Mouse (Mus musculus) gastrocnemius, adult 2 months (tissue): ENCODE results near the gene Prkag1. TPM values are rescaled to one million over a fixed set of nuclear protein-coding genes. Genes with fewer than 3 reads are reported as not detected.

Experiments used
- DNase-seq: peaks from one replicate; pipeline ENCODE4 v3.0.0; 2022
- H3K27ac ChIP-seq: fragments of 200-600 bp; 2 replicates; pipeline ENCODE4 v1.8.1; 2022; ENCODE audit warnings: mild to moderate bottlenecking
- H3K4me3 ChIP-seq: fragments of 200-600 bp; 2 replicates; pipeline ENCODE4 v1.8.1; 2022; ENCODE audit warnings: mild to moderate bottlenecking, moderate library complexity
- CTCF ChIP-seq: fragments of 200-600 bp; IDR thresholded peaks from 2 replicates; pipeline ENCODE4 v1.8.1; 2022; ENCODE audit warnings: antibody characterized with exemption, mild to moderate bottlenecking, moderate library complexity
- intact Hi-C: fragments of 180-260 bp; cut with DNase I; formaldehyde crosslinking; loops from one replicate; pipeline ENCODE4 v1.15.1; 2025
- total RNA-seq, 2 experiments: library from RNA; stranded (reverse); gene quantifications; 2 replicates each; pipeline ENCODE4 v1.2.3; 2021

Gene Prkag1
- total RNA-seq, 2 experiments from 2014 or later: 49.0 to 59.5 TPM

GRCm38 (mm10) chr15:98778806-98779205 is 52.5 kb downstream of the Prkag1 start:
- Histone ChIP-seq H3K27ac (no peak overlapping the region), H3K4me3 (no peak overlapping the region)
- intact Hi-C loops: no loop called here
- no peak for TF ChIP-seq CTCF
- DNase-seq: no peak

DNA sequence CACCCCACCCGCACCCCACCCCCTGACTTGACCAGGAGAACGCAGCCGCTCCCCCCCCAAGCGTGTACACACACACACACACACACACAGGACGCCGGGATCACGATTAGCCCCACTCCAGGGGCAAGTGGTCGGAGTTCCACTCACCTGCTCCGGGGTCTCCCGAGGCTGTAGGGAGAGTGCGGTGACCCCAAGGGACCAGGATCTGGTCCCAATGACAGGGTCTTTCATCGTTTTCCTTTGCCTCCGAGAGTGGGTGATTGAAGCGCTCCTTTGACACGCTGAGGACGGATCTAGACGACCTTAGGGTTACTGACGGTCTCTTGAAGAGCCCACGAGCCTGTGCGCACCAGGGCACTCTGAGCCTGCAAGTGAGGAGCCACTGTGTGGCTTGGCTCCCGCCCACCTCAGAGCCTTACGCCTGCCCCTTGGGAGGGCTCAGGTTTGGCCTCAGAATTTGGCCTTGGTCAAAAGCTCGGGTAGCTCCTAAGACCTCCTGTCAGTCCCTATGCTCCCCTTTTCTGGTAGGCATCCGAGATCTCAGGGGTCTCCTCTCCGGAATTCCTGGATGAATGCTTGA is 53.0 kb downstream of the Prkag1 start:
- H3K27ac ChIP-seq: no peak overlapping the region
- DNase-seq: no peak
- no peak for TF ChIP-seq CTCF
- intact Hi-C loops: no loop called here
- H3K4me3 ChIP-seq: peak overlapping the region; percentile 65

- Histone ChIP-seq H3K27ac (peak within 1 kb of the TSS; percentile 59), H3K4me3 (peak within 1 kb of the TSS; percentile 65)
- intact Hi-C loops: no loop called here
- TF ChIP-seq CTCF: no peak
- DNase-seq: peak; percentile 48
Observed at GRCm38 (mm10) chr15:98777762-98778161, 53.6 kb downstream of the Prkag1 start, which contains the start of gene Wnt10b. TSS of gene Wnt10b (minus strand) at chr15:98778150.

DNA sequence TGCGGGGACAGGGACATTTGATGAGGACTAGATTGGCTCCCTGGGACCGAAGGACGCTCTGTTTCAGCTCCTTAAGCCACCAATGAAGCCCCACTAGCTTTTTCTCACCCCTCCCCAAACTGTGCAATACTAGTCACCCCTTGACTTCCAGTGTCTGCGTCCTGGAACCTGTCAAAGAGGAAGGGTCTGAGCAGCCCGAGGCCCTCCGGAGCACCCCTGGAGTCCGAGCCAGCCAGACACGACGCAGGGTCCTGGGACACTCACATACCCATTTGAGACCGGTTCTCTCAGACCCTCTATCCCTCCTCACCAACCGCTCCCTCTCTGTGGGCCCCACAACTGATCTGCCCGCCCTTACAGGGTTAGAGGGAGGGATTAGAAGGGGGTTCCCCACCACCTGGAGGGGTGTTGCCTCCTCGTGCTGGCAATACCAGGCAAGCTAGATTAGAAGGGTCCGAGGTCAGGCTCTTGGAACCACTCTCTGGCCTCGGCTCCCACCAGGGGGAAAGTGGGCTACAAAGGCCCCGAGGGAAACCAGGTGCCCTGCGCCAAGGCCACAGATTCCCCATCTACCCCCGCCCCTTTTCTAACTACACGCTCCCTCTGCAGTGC is 54.2 kb downstream of the Prkag1 start:
- intact Hi-C loops: no loop called here
- TF ChIP-seq CTCF: no peak
- DNase-seq: no peak
- Histone ChIP-seq H3K4me3 (peak overlapping the region; percentile 65), H3K27ac (0 out of 2 replicates have a peak overlapping the region, but pooled peaks have one; percentile 3)

GRCm38 (mm10) chr15:98776280-98777004 is 54.9 kb downstream of the Prkag1 start:
- intact Hi-C loops: no loop called here
- TF ChIP-seq CTCF: peak; percentile 16; the same call in 1 of the 2 replicates
- H3K27ac ChIP-seq: 0 out of 2 replicates have a peak overlapping the region, but pooled peaks have one; percentile 6
- peak overlapping the region; percentile 65 for H3K4me3 ChIP-seq
- peak; percentile 57 for DNase-seq

DNA sequence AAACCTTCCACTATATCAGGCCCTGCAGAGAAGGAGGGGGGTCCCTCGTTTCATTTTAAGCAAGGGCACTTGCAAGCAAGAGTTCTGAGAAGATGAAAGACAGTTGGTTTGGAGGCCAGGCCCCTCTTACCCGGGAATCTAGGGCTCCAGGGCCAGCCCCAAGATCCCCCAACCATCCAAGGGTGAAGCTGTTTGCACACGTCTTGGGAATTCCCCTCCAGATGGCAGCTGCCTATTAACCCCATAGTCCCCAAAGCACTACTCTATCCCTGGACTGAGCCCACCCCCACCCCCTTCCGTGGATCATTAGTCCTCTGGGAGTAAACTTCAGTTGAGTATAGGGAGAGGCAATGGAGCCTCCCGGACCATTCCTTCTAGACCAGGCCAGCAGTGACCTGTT is 55.8 kb downstream of the Prkag1 start:
- H3K4me3 ChIP-seq: no peak overlapping the region
- no peak for DNase-seq
- intact Hi-C loops: no loop called here
- no peak for TF ChIP-seq CTCF
- no peak overlapping the region for H3K27ac ChIP-seq

DNA sequence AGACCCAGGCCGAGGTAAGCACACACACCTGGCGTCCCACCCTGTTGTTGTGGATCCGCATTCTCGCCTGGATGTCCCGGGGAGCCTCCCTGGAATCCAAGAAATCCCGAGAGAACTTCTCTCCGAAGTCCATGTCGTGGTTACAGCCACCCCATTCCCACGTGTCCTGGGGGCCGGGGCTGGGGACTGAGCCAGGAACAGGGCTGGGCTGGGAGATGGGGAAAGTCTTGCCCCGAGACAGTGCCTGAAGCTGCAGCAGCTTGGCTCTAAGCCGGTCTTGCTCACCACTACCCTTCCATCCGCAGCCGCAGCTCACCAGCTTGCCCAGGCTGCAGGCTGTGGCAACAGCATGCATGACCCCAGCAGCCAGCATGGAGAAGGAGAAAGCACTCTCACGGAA is 57.2 kb downstream of the Prkag1 start:
- H3K4me3 ChIP-seq: no peak overlapping the region
- H3K27ac ChIP-seq: no peak overlapping the region
- no peak for TF ChIP-seq CTCF
- no peak for DNase-seq
- intact Hi-C loops: no loop called here

DNA sequence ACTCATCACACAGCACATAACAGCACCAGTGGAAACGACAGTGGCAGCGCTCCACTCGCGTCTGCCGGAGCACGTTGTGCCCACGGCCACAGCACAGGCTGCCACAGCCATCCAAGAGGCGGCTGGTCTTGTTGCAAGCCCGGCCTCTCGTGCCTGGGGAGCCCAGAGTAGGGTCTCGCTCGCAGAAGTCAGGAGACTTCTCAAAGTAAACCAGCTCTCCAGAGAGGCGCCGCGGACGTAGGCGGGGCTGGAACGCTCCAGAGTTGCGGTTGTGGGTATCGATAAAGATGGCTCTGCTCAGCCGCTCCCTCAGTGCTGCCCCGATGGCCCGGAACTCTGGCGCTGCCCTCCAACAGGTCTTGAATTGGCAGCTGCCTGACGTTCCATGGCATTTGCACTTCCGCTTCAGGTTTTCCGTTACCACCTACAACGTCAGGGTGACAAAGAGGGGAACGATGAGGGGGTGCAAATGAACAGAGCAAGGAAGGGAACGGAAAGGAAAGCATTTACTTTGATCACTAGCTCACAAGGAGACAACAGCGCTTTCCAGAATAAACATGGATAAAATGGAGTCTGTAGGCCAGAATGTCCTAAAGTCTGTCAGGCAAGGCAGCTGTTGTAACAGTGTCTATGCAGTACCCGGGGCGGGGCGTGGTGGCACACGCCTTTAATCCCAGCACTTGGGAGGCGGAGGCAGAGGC is 58.7 kb downstream of the Prkag1 start:
- peak overlapping the region; percentile 62 for H3K4me3 ChIP-seq
- intact Hi-C loops: no loop called here
- no peak for TF ChIP-seq CTCF
- no peak for DNase-seq
- H3K27ac ChIP-seq: no peak overlapping the region

DNA sequence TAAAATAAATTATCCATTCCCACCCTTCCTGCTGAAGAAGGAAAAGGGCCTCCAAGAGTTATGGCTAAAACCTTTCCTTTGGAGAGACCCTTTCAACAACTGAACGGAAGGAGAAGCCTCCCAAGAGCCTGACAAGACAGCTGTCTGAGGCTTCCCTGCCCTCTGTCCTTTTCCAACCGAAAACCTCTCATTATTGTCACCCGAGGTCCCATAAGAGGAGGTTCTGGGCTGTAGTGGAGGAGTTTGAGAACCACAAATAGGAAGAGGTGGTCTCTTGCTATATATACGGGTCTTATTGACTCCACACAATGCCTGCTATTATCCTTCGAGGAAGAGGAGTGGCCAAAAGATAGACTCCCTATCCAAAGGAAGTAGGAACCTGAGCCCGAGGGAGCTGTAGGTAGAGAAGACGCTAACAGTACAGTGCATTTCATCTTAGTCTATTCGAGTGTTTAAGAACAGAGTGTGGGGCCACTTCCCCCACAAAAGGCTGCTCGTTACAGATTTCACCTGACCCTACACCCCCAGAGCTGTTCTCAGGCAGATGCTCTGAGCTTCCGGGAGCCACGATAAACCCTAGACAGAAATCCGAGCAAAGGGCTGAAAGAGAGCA is 59.4 kb downstream of the Prkag1 start:
- no peak for TF ChIP-seq CTCF
- DNase-seq: no peak
- intact Hi-C loops: no loop called here
- Histone ChIP-seq H3K4me3 (peak overlapping the region; percentile 62), H3K27ac (no peak overlapping the region)

DNA sequence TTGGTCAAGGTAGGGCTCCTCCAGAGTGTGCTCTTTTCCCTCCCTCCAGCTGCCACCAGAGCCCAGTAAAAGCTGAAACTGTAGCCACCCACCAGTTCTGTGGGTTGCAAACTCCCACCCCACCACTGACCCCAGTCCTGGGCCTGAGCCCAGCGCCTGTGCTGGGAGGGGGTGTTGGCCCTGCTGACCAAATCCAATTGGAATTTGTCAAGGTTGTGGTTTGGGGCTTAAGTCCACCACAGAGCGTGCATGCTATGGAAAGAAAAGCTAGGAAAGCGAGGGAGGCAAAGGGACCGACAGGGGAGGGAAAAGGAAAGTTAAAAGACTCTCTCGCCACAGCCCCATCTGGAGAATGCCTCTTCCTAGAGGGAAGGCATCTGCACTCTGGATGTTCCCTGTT is 63.1 kb downstream of the Prkag1 start:
- intact Hi-C loops: no loop called here
- DNase-seq: no peak
- no peak overlapping the region for H3K27ac ChIP-seq
- no peak for TF ChIP-seq CTCF
- H3K4me3 ChIP-seq: no peak overlapping the region

DNA sequence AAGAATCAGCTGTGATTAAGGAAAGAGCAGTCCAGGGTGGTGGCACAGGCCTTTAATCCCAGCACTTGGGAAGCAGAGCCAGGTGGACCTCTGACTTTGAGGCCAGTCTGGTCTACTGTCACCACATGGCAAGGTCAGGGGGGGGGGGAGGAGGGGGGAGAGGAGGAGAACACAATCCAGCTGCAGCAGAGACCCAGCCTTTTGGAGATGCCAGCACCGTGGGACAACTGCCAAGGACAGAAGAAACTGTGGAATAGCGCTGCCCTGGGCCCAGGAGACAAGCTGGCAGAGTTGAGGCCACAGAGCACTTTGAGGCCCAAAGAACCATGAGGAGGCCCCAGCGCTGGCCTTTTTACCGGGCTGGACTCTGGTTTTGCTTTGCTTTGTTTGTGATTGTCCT is 65.4 kb downstream of the Prkag1 start:
- TF ChIP-seq CTCF: no peak
- Histone ChIP-seq H3K27ac (no peak overlapping the region), H3K4me3 (no peak overlapping the region)
- intact Hi-C loops: no loop called here
- no peak for DNase-seq

Other genes with a start within 250 kb of the Prkag1 start
- 10 to 100 TPM; 22.8 to 23.1 TPM for gene Adcy6, start 221.4 kb downstream of the Prkag1 start, total RNA-seq
- 1 to 10 TPM; 1.8 to 2.2 TPM for gene Cacnb3, start 200.7 kb downstream of the Prkag1 start, total RNA-seq
- gene Ddx23, start 168.6 kb downstream of the Prkag1 start, total RNA-seq: 10 to 100 TPM; 66.3 to 67.4 TPM
- 1 to 10 TPM; 1.2 to 1.5 TPM for gene Rnd1, start 154.1 kb downstream of the Prkag1 start, total RNA-seq
- gene Ccdc65, start 123.3 kb downstream of the Prkag1 start, total RNA-seq: not detected
- 1 to 10 TPM; 1.0 to 1.3 TPM for gene Fkbp11, start 103.3 kb downstream of the Prkag1 start, total RNA-seq
- 1 to 10 TPM; 8.1 to 9.4 TPM for gene Arf3, start 68.3 kb downstream of the Prkag1 start, total RNA-seq
- 1 to 10 TPM in 1 of 2 experiments, under 1 TPM in 1; 0.97 to 1.4 TPM for gene Wnt10b, start 53.4 kb downstream of the Prkag1 start, total RNA-seq
- gene Wnt1, start 41.7 kb downstream of the Prkag1 start, total RNA-seq: under 1 TPM in 1 of 2 experiments, not detected in 1; 0.08 TPM
- gene Ddn, start 22.0 kb downstream of the Prkag1 start, total RNA-seq: under 1 TPM; 0.33 to 0.78 TPM
- 10 to 100 TPM; 53.6 to 56.3 TPM for gene Kmt2d, start 39.7 kb upstream of the Prkag1 start, total RNA-seq
- gene Rhebl1, start 63.0 kb upstream of the Prkag1 start, total RNA-seq: 1 to 10 TPM in 1 of 2 experiments, under 1 TPM in 1; 0.92 to 2.2 TPM
- under 1 TPM; 0.81 to 0.82 TPM for gene Dhh, start 67.0 kb upstream of the Prkag1 start, total RNA-seq
- 1 to 10 TPM; 5.2 to 6.9 TPM for gene Lmbr1l, start 86.7 kb upstream of the Prkag1 start, total RNA-seq
- gene Tuba1b, start 103.0 kb upstream of the Prkag1 start, total RNA-seq: 10 to 100 TPM; 15.8 to 33.9 TPM
- gene Gm49450, start 122.0 kb upstream of the Prkag1 start, total RNA-seq: not detected
- gene Tuba1a, start 122.2 kb upstream of the Prkag1 start, total RNA-seq: 10 to 100 TPM; 17.1 to 43.2 TPM
- gene Tuba1c, start 198.4 kb upstream of the Prkag1 start, total RNA-seq: 1 to 10 TPM; 7.1 to 7.7 TPM
- 1 to 10 TPM in 1 of 2 experiments, under 1 TPM in 1; 0.31 to 1.2 TPM for gene Prph, start 223.7 kb upstream of the Prkag1 start, total RNA-seq
- gene Troap, start 243.1 kb upstream of the Prkag1 start, total RNA-seq: not detected